Mouse (Mus musculus): ENCODE data around the gene Pnn. TPM values are rescaled to one million over a fixed set of nuclear protein-coding genes. Genes with fewer than 3 reads are reported as not detected.

The Pnn gene
- total and polyA plus RNA-seq, 3 experiments = 38.4 to 216 (median 132) TPM

- DNase-seq (ENCODE audit: low read depth, low spot score) = no peak
- no peaks in the 10 kb centered on the region for H3K9me3 ChIP-seq (replicated peaks; ENCODE audit: insufficient read depth, low read length)
- H3K27ac ChIP-seq (ENCODE audit: control insufficient read depth, low read depth, low read length) = no peak within 1 kb of the TSS
- H3K36me3 ChIP-seq (ENCODE audit: control insufficient read depth in 1 of 2, insufficient read depth in 2 of 2, low read length in 2 of 2) = peaks cover 0 to 3% of the 10 kb centered on the region in 2 experiments; a peak in 2 of 4 replicates
- H3K9ac ChIP-seq (ENCODE audit: control insufficient read depth, low read depth, low read length, poor library complexity, severe bottlenecking) = no peak within 1 kb of the TSS
- no peaks in the 10 kb centered on the region for H3K79me2 ChIP-seq (ENCODE audit: control insufficient read depth, insufficient read depth, low read length, poor library complexity)
- H3K27me3 ChIP-seq (ENCODE audit: control insufficient read depth in 1 of 2, insufficient read depth in 2 of 2, low read length in 2 of 2) = no peaks in the 10 kb centered on the region
- H3K4me1 ChIP-seq (ENCODE audit: control insufficient read depth in 1 of 2, insufficient read depth in 2 of 2, low read length in 2 of 2) = peaks cover 0 to 2% of the 10 kb centered on the region in 2 experiments; a peak in 1 of 4 replicates
- H3K4me3 ChIP-seq (ENCODE audit: control insufficient read depth in 1 of 2, insufficient read depth in 1 of 2, low read depth in 2 of 2, low read length in 2 of 2) = no peak within 1 kb of the TSS
- TF ChIP-seq GABPA (IDR thresholded peaks at IDR 0.05; ENCODE audit: low read depth, low read length) (no peak), TCF12 (IDR thresholded peaks at IDR 0.05; ENCODE audit: low read depth, low read length) (no peak), KAT2A (conservative IDR thresholded peaks at IDR 0.05; ENCODE audit: low read depth, low read length) (no peak), MYB (IDR thresholded peaks at IDR 0.05; ENCODE audit: low read depth, low read length) (no peak), ZMIZ1 (IDR thresholded peaks at IDR 0.05; ENCODE audit: low read depth, low read length) (no peak), POLR2A (IDR thresholded peaks at IDR 0.05; ENCODE audit: control insufficient read depth in 1 of 2, insufficient read depth in 1 of 2, low read depth in 1 of 2, low read length in 2 of 2, poor library complexity in 1 of 2) (no peak), SIN3A (IDR thresholded peaks at IDR 0.05; ENCODE audit: low read length) (no peak), UBTF (IDR thresholded peaks at IDR 0.05; ENCODE audit: borderline replicate concordance, insufficient read depth, low read depth, low read length) (no peak), EP300 (IDR thresholded peaks at IDR 0.05; ENCODE audit: low read depth in 1 of 2, low read length in 2 of 2) (no peak)
These were observed 28.7 kb downstream of the Pnn start, which contains the start of gene Mia2 for GRCm38 (mm10) chr12:59095104-59096025. Mia2 (plus strand) TSS chr12:59095799.

DNA sequence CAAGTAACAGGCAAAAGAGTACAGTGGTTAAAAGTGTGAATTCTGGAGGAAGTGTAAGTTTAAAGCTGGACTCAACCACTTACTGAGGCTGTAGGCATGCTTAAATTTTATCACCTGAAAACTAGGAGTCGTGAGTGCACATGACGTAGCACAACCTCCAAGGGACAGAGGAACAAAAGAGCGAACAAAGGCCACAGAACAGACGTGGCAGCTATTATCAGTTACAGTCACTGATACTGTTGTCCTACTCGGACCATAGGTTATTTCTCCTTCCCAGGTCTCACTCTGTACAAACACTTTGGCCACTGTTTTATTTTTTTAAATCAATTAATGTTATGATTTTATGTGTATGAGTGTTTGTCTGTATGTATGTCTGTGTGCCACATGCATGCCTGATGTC lies 38.1 kb downstream of the Pnn start:
- DNase-seq (ENCODE audit: low read depth, low spot score) = no peak
- Histone ChIP-seq H3K9me3 (replicated peaks; ENCODE audit: insufficient read depth, low read length) (no peaks in the 10 kb centered on the region), H3K9ac (ENCODE audit: control insufficient read depth, low read depth, low read length, poor library complexity, severe bottlenecking) (no peak overlapping the region), H3K4me1 (ENCODE audit: control insufficient read depth in 1 of 2, insufficient read depth in 2 of 2, low read length in 2 of 2) (no peaks in the 10 kb centered on the region), H3K27me3 (ENCODE audit: control insufficient read depth in 1 of 2, insufficient read depth in 2 of 2, low read length in 2 of 2) (no peaks in the 10 kb centered on the region), H3K4me3 (ENCODE audit: control insufficient read depth in 1 of 2, insufficient read depth in 1 of 2, low read depth in 2 of 2, low read length in 2 of 2) (no peak overlapping the region), H3K79me2 (ENCODE audit: control insufficient read depth, insufficient read depth, low read length, poor library complexity) (no peaks in the 10 kb centered on the region), H3K27ac (ENCODE audit: control insufficient read depth, low read depth, low read length) (no peak overlapping the region), H3K36me3 (ENCODE audit: control insufficient read depth in 1 of 2, insufficient read depth in 2 of 2, low read length in 2 of 2) (no peaks in the 10 kb centered on the region; a peak in 1 of 4 replicates)
- TF ChIP-seq ZKSCAN1 (IDR thresholded peaks at IDR 0.05; ENCODE audit: low read depth, low read length) (no peak), MYC (IDR thresholded peaks at IDR 0.05; ENCODE audit: low read depth, low read length) (no peak), SMC3 (IDR thresholded peaks at IDR 0.05; ENCODE audit: low read depth, low read length) (no peak), GABPA (IDR thresholded peaks at IDR 0.05; ENCODE audit: low read depth, low read length) (no peak), JUND (IDR thresholded peaks at IDR 0.05; ENCODE audit: low read depth, low read length) (no peak)

Measured in MEL (cell line).